Mouse (Mus musculus) gastrocnemius, postnatal 36 days (tissue): ENCODE data around the gene Cryge. TPM values are rescaled to one million over a fixed set of nuclear protein-coding genes. Genes with fewer than 3 reads are reported as not detected.
"Not testable (repeated sequence)": the region's sequence is repeated elsewhere in the genome, so short reads cannot be mapped to it uniquely, and the experiment has no call there.

Experiments used
- DNase-seq, 2 experiments: peaks; one replicate each; pipeline ENCODE4 v3.0.0; 2022
- intact Hi-C: fragments of 180-260 bp; cut with DNase I; formaldehyde crosslinking; loops from one replicate; pipeline ENCODE4 v1.15.1; 2025
- long read RNA-seq, 2 experiments: library from polyadenylated mRNA; stranded (forward); transcript quantifications; one replicate each; pipeline ENCODE4 v2.0.0; 2021
- total RNA-seq, 2 experiments: library from RNA; stranded (reverse); gene quantifications; 2 replicates each; pipeline ENCODE4 v1.2.3; 2021

Gene Cryge
- not detected for total RNA-seq
- long read RNA-seq, experiment 1: 0 reads
- long read RNA-seq, experiment 2: 0 reads

DNA sequence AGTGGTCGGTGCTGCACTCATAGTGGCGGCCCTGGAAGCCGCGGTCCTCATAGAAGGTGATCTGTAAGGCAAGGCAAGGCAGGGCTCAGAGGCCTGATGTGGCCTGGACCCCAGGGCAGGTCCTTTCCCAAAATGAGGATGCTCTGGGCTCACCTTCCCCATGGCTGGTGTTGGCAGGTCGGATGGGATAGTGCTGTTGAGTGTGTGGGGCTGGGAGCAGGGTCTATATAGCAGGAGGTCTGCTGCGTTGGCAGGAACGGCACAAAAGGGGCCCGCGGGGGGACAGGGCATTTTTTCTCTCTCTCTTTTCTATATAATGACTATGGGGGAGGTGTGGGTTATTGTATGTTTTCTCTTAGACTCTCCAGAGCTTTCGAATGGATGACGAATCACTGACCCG lies at the start of gene Cryge:
Gene Cryge, minus strand, starts transcription at position 198 of the 400 bp plus-strand sequence.
- DNase-seq, intact Hi-C loops: not testable (repeated sequence)

DNA sequence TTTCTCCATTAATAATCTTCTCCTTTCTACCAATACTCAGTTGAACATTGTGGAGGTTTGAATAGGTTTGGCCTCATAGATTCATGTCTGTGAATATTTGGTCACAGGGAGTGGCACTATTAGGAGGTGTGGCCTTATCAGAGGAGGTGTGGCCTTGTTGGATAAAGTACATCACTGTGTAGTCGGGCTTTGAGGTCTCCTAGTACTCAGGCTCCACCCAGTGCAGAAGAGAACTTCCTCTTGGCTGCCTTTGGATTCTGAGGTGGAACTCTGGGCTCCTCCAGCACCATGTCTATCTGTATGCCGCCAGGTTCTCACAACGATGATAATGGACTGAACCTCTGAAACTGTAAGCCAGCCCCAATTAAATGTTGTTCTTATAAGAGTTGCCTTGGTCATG lies 46.0 kb upstream of the Cryge start:
- intact Hi-C loops: no loop called here
- DNase-seq: no peak

DNA sequence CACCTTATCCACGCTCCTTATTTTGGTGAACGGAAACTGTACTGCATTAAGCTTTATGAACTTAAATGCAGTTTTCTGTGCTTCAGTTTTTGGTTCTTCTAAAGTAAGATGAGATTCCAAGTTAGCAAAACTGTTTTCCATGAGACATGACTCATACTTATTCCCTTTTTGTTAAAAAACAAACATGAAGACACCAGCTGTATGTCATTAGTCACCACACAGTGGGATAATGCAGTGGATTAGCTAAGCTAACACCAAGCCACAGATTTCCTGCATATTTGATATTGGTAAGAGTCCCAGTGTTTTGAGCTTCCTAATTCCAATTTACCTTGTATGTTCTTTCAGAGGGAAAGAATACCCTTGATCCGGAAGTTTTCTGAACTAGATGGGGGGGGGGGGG lies 40.6 kb upstream of the Cryge start:
- DNase-seq: no peak
- intact Hi-C loops: no loop called here

DNA sequence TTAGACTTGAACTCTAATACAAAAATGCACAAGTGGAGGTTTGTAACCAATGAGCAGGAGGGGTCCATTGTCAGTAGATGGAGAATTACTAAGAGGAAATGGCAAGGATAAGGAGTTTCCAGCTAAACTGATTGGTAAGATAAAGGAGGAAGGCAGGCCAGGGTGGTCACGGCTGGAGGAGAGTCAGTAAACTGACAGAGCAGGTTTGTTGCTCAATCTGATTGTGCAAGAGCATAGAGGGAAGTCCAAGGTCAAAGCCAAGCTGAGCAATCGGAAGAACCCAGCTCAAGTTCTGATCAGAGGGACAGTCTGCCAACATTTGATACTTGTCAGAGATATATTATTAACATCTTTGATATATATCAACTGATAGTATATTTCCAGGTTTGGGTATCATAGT lies 39.4 kb upstream of the Cryge start:
- peak in 1 of 2 experiments; percentile 11 for DNase-seq
- intact Hi-C loops: no loop called here

DNA sequence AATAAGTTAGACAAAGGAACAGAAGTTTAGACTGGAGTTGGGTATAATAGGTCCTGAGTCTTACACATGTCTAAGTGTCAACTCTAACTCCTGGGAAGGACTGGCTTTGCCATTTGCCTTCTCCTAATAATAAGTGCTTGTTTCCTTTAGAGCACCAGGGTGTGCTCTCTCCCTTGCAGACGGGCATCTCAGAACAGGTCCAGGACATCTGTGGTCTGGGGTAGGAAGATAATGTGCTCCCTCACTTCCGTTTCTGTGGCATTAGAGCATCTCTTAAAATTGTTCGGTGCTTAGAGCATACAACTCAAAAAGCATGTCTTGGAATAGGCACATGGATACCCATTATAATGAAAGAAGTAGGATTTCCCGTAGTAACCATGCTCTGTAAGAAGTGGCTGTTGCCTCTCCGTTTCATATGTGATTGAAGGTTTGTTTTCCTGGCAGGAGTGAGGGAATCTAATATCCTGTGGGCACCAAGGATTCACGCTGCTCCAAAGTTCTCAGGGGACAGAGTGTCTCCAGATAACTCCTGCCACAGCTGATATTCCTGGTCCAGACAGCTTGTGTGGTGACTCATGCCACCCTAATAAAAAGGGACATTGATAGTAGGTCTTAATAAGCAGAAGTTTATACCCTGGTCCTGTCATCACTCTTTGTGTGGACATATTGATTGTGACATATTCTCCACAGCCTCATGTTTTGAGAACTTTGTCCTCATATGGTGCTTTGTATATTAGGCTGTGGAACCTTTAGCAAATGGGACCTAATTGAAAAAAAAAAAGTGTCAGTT lies 37.8 kb upstream of the Cryge start:
- intact Hi-C loops: no loop called here
- no peak for DNase-seq

DNA sequence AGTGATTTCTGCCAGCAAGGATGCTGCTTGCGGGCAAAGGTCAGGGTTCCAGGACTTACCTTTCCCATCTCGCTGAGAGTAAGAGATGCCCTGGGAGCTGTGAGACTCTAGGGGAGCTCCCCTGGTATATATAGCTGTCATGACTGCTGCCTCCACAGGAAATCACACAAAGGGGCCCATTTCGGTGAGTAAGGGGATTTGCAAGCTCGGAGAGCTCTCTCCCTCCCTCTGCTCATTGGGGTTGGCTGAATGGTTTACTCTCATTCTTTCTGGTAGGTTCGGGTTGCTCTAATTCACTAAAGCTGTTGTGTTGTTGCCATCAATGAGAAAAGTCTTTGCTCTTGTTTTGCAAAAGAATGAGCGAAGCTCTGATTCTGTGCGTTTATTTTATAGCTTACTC lies 31.2 kb upstream of the Cryge start, which contains the start of gene Crygb:
Gene Crygb, minus strand, starts transcription at position 101 of the 400 bp plus-strand sequence.
- intact Hi-C loops: no loop called here
- DNase-seq: no peak

DNA sequence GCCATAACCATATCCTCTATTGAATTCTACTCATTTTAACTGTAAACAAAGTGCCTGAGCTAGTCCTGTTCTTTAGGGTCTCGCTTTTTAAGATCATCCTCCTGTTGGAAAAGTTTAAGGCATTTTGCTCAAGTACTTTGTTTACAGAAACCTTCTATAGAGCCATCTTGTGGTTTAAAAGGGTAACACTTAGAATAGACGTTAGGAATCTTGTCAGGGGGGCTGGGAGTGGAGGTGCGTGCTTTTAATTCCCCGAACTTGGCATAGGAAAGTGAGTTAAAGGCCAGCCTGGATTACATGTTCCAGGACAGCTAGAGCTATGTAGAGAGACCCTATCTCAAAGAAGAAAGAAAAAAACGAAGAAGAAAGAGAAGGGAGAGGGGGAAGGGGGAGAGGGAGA lies 24.7 kb upstream of the Cryge start:
- intact Hi-C loops: no loop called here
- DNase-seq: no peak

DNA sequence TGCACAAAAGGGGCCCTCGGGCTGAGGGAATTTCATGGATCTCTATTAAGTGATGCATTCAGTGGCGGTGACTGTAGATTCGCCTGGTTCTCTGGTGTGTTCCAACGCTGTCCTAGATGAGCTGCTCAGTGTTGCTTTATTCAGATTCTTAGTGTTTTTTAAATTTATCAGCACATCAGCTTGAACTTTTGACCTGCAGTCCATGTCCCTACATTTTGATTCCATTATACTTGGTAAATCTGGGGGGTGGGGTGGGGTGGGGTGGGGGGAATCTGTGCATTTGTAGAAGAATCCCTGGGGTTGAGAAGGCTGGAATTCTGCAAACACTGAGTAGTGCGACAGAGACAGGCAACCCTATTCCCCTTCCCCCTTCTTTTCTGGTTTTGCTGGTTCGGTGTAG lies 22.6 kb upstream of the Cryge start, which contains the start of gene Crygc:
Gene Crygc, minus strand, starts transcription at position 101 of the 400 bp plus-strand sequence.
- intact Hi-C loops: no loop called here
- DNase-seq: no peak

DNA sequence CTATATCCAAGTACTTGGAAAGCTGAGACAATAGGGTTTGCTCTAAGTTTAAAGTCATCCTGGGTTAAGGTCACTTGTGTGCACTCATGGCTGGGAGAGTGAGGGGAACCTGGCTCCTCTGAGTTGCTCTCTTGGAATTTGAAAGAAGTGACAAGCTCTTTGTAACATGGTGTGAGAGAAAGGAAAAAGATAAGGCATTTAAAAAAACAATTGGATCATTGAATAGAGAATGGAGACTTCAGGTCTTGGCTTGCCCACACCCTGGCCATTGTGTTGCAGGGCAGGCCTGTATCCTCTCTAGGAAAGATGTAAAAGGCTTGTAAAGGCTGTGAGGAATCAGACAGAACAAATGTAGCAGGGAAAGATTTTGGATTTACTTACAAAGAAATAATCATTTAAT lies 16.9 kb upstream of the Cryge start:
- no peak for DNase-seq
- intact Hi-C loops: no loop called here

DNA sequence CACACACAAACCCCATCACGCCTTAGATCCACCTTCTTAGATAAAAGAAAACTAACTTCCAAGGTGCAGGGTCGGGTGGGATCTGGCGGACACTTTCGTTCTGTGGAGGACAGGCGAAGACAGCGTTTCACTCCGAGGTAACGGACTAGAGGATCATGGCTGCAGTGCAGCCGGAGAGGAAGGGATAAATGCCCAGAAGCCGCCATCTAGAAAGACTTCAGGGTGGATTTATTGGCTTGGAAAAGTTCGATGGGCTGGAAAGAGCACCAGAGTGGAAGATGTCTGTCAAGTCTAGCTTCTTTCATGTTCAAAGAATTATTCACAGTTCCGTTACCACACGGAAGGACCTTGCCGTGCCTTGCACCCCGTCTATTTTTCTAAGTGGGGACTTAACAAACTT lies 13.3 kb upstream of the Cryge start:
- DNase-seq: no peak
- intact Hi-C loops: no loop called here

DNA sequence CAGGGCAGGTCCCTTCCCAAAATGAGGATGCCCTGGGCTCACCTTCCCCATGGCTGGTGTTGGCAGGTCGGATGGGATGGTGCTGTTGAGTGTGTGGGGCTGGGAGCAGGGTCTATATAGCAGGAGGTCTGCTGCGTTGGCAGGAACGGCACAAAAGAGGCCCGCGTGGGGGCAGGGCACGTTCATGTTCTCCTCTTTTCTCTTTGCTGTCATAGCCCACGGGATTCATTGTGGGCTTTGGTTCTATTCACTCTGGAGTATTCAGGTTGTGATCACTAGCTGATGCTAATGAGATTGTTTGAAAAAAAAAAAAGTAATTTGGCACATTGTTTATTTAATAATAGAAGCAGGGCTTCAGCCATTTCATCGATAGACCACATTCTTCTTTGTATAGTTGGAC lies 12.4 kb upstream of the Cryge start, which contains the start of gene Crygd:
Gene Crygd, minus strand, starts transcription at position 101 of the 400 bp plus-strand sequence.
- intact Hi-C loops: no loop called here
- no peak for DNase-seq

DNA sequence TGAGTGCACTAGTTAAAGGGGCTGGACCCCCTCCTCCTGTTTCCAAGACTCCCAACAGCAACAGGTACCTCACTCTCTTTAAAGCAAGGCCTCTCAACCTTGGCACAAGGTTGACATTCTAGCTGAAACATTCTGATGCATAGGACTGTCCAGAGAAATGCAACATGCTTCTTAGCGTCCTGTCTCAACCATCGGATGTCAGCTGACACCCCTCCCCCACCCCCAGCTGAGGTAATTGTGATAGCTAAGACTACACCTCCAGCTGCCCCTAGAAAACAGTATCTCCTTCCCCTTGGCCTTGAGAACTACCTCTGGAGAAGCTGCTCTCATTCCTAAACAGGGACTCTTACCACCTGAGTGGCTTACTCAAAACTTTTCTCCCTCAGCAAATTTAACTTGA lies 1.2 kb upstream of the Cryge start:
- DNase-seq: no peak
- intact Hi-C loops: no loop called here

DNA sequence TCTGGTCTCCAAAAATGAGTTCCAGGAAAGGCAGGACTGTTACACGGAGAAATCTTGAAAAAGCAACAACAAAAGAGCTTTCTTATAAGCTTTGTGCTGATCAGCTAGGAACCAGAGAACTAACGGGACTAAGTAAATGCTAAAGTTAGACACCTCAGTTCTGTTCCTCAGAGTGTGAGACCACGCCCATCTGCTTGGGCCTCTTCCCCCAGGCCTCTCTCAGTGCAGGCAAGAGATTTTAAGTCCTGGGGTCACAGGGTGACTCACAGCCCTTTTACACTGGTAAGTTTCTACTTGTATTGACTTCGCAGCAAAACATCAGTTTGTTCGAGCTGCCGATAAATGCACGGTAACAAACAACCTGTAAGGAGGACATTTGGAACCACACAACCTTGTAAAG lies 747 bp upstream of the Cryge start:
- intact Hi-C loops: no loop called here
- DNase-seq: no peak

DNA sequence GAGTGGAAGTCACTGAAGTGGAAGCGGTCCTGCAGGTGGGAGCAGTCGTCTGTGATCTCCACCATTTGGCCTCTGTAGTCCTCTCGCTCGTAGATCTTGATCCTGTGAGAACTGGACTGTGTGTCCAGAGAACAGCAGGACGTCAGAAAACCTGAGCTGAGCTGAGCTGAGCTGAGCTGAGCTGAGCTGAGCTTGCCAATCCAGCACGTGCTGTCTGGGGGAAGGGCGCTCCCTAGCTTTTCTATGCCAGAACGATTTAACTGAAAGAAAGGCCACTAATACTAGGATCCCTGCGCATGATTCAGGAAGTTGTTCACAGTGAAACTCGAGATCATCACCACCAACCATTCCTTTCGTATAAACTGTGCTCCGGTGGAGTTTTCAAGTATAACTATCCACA lies 2.2 kb downstream of the Cryge start:
- intact Hi-C loops: no loop called here
- DNase-seq: peak; percentile 13 to 26

DNA sequence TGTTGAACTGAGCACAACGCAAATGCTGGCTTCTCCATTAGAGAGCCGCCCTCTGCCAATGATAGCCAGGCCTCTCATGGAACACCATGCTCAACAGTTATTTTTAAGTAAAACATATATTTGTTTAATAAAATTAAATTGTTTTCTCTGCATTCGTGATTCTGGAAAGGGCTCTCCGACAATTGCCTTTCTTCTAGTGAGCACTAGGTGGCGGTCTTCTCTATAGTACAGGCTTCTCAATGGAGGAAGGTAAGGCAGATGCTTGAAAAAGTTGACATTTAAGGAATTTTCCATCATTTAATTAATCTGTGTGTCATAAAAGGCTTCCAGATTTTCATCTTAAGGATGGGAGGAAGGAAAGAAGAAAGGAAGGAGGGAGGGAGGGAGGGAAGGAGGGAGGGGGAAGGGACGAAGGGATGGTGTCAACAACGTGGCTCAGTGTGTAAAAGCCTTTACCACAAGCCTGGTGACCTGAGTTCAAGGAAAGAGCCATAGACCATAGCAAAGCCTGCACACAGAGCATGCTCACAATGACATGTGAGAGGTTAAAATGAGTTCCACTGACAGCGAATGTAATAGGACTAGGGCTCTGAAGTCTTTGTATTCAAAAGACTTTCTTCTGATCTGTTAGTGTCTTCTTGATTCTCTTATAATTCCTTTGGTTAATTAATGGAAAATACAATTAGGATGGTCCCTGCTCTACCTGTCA lies 4.4 kb downstream of the Cryge start:
- DNase-seq: no peak
- intact Hi-C loops: loop anchor here (2.0 kb wide), 1 partner anchor 132 kb away; no protein-coding TSS in a partner anchor

DNA sequence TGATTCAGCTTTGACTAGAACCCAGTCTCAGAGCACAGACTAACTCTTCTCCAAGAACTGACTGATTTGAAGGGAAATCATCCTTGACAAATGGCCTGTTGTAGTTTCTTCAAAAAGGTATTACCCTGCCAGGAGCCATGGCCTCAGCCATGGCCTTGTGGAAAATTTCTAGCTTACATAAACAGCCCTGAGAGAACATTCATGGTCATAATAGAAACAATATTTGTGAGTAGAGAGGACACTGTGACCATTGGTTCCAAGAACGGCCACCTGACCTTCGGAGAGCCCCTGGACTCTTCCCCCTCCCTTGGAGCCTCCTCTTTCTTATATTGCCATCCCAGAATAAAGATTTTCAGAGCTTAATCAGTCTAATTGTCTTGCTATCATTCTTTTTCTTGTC lies 7.5 kb downstream of the Cryge start:
- intact Hi-C loops: no loop called here
- no peak for DNase-seq

DNA sequence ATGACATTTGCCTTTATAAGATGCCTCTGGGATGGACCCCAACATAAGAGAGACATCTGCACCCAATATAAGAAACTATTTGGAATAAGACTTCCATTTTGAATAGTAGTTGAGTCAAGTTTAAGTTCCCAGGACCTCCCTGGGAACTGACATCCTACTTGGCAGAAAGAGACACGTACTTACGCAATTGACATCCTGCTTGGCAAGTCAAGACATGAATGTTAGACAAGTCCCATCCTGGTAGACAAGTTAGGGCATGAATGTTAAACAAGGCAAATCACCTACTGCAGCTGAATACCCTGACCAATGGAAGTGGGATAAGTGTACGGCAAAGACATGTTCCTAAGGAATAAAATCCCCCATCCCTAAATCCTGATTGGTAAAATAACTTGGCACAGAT lies 9.1 kb downstream of the Cryge start:
- intact Hi-C loops: no loop called here
- no peak for DNase-seq

DNA sequence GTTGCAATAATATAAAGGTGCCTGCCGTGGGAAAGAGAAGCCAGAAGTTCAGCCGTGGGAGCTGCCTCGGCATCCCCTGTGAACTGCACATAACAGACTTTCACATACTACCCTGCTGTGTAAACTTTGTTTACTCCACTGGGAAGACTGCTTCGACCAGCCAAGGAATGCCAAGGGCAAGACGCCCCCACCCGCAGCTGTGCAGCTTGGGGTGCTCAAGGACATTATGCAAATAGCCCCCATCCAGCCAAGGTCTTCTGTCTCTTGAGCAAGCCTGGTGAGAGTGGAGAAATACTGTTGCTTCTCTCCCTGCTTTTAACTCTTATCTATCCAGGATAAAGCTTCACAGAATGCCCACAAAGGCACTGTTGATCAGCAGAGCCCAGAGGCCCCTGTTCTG lies 10.1 kb downstream of the Cryge start:
- intact Hi-C loops: no loop called here
- no peak for DNase-seq

DNA sequence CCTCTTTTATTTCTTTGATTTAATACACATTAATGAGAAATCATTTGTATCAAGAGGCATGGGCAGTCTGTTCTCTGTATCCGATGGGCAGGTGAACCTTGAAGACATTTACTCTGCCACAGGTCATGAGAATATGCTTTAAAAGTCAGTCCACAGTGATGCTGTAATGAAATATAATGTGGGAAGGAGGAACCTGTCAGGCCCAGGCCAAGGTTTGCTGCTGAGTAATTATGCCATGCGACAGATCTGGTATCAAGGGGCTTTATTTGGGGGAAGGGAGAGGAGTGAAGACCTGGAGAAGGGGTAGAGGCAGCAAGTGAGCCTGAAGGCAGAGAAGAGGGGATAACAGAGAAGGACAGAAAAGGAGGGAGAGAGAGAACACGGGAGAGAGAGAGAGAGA lies 11.3 kb downstream of the Cryge start:
- no peak for DNase-seq
- intact Hi-C loops: no loop called here

DNA sequence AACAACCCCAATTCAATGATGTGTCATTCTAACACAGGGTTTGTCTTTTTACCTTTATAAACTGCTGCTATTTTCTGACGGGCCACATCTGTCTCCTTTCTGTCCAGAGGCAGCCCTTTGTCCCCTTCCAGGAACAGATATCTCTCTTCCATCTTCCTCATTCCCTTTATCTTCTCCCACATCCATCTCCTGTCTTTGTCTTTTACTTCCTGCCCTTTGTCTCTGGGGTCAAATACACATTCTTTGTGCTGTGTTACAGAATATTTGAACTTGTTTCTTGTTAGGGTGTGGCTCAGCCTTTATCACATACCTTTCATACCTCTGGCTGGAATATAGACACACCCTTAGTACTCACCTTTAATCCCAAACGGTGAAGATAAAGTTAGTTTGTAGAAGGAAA lies 13.4 kb downstream of the Cryge start:
- no peak for DNase-seq
- intact Hi-C loops: no loop called here

DNA sequence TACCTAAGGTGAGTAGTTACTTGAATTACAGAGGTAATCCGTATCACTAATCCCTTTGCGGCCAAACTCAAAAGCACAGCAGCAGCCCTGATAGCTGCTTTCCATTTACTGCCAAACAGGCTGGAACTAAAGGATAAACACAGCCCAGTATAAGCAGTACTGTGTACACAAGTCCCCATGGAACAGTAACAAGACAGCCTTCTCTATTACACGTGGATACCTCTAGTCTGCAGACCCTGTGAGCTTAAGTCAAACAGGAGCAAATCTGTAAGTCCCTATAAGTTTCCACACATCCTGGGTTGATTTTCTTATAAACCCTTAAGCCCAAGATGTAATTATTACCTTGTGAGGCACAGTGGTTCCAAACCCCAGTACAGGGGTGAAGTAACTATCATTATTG lies 15.4 kb downstream of the Cryge start:
- no peak for DNase-seq
- intact Hi-C loops: no loop called here

DNA sequence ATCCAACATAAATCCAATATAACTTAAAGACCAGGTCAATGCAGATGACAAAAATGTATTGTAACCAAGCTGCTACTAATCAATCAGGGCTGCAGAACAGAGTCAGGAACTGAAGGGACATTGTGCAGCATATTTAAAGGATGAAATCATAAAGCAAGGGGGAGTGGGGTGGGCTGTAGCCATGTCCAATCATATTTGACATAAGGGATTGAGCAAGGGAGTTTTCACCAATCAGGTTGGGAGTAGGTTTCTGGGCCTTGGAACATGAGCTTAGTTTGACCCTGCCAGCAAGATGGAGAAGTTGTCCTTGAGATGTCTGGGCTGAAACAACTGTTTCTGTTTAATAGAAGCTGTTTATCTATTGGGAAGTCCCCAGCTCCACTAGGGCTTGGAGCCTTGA lies 18.3 kb downstream of the Cryge start, which contains the start of gene Akr1cl:
Gene Akr1cl, minus strand, starts transcription at position 119 of the 400 bp plus-strand sequence.
- intact Hi-C loops: no loop called here

More for the DNA sequence above, 18.3 kb downstream of the Cryge start, which contains the start of gene Akr1cl:
- no peak for DNase-seq
